Mouse (Mus musculus) gastrocnemius, postnatal 25 days (tissue): ENCODE results near the gene Kalrn. TPM values are rescaled to one million over a fixed set of nuclear protein-coding genes. Genes with fewer than 3 reads are reported as not detected.
A peak's percentile ranks its signal among the peaks of the same experiment; 100 is the strongest.
"Not testable (repeated sequence)": the region's sequence is repeated elsewhere in the genome, so short reads cannot be mapped to it uniquely, and the experiment has no call there.

Experiments used
- DNase-seq: peaks from one replicate; pipeline ENCODE4 v3.0.0; 2022
- total RNA-seq, 2 experiments: library from RNA; stranded (reverse); gene quantifications; 1 replicate in 1 of 2; 2 replicates in 1 of 2; pipeline ENCODE4 v1.2.3; 2021

Gene Kalrn
- total RNA-seq, 2 experiments from 2014 or later = 19.1 to 26.3 TPM

DNA sequence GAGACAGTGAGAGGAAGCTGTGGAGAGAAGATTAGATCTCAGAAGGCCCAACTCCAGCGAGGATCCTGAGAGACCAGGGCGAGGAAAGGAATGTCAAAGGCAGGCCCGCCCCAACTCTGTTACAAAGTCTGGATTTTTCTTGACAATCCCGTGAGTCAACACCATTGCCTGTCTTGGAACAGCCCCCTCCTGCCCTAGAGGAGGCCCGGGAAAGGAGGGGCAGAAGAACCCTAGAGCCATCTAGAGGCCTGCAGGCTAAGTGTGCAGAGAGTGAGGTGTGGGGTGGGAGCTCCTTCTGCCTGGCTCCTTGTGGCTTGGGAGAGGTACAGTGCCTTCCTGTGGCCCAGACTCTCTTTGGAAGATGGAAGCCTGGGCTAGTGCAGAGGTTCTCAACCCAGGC, 460.8 kb downstream of the Kalrn start:
- DNase-seq = peak; percentile 25

DNA sequence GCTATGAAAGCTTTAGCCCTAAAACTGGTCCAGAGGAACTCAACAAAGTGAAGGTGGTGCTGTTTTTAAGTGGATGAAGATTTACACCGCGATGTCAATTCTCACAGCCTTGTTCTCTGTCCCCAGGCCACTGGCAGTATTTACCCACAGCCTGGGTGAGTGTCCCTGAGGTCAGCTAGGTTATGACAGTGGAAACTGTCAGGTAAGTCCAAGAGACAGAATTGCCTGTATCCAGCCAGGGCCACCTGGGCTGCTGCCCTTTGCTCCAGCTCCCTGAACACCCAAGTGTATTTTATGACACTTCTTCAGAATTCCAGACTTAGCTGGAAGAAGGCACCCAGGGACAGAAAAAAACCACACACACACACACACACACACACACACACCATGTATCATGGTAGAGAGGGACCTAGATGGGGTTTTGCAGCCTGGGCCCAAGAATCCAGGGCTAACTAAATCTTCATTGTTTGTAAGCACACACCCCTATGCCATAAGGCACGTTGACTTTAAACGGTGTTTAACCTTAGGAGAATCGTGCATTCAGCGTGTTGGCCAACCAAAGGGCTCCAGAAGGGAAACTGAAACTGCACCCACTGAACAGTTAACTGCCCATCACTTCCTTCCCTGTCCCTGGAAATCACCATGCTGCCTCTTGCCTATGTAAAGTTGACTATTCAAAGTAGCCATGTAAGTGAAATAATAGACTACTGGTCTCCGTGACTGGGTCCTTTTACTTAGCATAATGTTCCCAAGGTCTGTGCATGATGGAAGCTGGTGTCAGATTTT, 462.3 kb downstream of the Kalrn start:
- DNase-seq = no peak

DNA sequence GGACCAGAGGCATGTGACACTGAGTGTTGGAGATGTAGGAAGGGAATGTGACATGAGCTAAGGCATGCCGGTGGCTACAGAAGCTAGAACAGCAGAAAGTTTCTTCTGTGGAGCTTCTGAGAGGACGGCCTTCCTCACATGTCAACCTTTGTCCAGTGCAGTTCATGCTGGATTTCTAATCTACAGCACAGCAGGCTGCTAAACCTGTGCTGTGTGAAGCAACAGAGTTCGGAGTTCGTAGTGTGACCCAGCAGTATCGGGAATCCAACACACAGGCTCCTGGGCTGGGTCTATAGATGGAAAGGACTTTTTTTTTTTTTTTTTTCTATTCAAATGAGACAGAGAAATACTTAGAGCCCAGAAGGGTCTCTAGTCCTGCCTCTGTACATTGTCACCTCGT, 468.9 kb downstream of the Kalrn start:
- DNase-seq = no peak

DNA sequence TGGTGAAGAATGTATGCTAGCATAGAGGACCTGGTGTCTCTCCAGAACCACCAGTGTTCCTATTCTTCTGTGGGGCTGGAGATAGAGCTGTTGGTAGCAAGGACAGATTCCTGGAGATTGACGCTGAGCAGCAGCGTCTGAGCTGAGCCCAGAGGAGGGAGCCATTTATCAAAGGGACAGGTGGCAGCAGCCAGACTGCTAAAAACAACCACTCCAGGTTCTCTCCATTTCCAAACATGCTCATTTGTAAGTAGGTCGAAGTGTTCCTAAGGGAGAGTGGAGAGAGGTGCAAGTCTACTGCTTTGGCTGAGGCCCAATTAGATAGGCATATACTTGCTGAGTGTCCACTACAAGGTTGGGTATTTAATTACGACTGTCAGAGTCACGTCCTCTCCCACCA, 470.6 kb downstream of the Kalrn start:
- DNase-seq = peak; percentile 16

DNA sequence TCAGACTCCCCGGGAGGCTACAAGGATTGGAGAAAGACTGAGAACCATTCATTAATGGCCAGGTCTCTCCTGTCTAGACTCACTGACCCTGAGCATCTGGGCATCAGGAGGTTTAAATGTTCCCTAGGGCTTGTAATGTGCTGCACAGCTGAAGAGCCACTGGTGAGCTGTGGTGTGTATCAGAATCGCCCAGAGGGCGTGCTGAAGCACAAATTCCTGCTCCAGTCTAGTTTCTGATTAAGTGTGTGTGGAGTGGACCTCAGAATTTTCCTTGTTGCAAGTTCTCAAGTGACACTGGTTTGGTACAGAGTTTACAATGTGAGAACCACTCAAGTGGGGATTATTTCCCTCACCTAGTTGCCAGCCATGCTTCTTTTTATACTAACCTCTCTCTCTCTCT, 473.5 kb downstream of the Kalrn start:
- no peak for DNase-seq

DNA sequence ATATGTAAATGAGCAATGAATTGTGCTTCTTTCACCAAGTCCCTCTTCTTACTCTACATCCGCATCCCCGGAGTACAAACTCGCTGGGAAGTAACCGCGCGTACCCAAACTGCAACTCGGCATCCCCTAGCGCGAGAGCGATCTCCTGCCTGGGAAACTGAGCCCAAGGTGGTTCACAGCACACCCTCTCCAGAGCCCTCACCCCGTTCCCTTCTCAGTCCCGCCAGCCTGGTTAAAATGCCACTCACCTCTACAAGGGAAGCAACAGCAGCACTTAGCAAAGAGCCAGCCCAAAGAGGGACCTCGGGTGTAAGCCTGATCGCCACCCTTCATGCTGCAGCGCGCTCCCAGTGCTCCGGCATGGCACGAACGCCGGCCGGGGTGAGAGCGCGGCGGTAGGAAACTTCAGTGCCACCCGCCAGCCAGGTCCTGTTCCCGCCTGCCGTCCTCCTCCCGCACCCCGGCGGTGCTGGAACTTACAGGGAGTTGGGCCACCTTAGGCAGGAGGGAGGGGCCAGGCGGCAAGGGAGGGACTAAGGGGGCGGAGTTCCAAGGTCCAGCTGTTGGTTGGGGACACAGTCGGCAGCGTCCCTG, 477.7 kb downstream of the Kalrn start:
- peak; percentile 87 for DNase-seq

DNA sequence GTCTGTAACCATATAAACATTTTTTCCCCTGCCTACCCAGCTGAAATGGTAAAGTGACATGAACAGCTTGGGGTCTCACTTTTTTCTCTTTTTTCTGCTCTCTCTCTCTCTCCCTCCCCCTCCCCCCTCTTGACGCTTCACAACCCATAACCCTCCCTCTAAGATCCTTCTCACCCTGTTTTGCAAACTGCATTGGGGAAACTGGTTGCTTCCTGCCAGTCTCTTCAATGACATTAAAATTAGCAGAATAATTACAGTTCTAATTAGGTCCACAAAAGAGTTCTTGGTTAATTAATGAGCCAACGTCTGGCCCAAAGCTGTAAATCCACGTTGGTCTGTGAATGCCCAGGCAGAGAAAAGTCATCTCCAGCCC, 478.3 kb downstream of the Kalrn start:
- no peak for DNase-seq

DNA sequence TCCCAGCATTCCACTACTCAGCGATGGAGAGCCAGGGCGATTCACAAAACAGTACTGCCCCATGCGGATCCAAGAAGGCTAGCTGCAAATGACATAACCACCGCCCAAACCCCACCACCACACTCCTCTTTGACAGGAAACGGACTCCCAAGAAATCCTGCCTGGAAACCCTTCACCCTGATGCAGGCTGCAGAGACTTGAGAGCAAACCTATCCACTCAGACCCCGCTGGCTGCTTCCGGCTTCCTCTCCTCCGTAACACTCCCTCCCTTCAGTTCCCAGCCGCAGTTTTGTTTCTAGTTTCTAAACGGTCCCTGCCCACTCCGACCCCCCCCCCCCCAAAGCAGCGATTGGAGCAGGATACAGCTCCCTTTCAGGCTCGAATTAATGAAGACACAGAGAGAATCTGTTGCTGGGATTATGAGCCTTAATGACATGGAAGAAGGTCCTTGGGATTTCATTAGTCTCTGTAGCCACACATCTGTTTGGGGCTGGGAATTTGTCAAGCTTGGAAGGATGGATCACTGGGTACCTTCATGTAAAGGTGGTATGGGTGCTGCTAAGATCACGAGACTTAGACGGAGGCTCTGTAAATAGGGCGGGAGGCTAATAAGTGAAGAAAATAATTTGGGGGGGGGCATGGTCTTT, 478.8 kb downstream of the Kalrn start:
- DNase-seq = peak; percentile 30

DNA sequence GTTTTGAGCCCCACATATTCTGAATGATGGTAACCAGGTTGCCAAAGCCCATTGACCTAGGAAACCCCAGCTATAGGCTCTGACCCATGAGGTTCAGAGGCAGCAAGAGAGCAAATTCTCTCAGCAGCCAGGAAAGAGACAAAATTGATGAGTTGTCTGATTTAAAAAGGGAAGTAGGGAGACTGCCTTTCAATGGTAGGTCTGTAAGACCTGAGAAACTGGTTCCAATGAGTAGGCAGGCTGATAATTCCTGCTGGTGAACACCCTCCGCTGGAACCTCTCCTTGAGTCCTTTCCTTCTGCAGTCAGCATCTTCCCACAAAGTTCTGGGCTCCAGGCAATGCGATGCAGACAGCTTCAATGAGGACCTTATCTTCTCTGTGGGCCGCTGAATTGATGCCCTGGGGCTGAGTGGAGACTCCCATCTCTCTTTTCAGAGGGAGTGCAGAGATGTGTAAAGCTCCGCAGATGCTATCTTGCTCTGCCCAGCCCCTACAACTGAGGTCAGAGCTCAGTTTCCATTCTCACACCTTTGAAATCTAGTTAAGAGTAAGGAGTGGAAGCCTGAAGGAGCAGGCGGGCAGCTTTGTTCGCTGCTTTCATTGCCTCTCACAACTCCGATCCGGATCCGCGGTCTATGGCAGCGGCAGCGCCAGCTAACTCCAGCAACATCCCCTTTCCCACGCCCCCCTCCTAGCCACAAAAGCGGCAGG, 479.4 kb downstream of the Kalrn start:
- DNase-seq = no peak

DNA sequence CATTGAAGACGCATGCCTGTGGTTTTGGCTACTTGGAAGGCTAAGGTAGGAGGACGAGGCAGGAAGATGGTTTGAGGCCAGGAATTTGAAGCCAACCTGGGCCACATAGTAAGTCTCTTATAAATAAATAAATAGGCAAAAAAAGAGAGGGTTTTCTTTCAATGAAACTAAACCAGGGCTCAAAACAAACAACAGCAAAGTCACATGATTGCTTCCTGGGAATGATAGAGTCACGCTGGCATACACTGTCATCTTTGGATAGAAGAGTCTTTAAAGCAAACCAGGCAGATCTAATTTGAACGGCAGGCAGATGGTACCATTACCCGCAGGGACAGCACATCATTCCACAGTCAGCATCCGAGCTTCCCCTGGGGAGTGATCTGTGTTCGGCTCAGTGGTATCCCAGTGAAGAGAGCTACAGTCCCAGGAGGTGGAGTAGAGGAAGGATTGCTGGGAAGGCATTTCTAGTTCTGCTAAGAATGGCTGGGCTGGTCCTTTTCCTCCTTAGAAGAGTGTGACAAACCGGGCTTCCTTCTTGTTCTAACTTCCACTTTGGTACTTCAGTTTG, 483.7 kb downstream of the Kalrn start:
- no peak for DNase-seq

DNA sequence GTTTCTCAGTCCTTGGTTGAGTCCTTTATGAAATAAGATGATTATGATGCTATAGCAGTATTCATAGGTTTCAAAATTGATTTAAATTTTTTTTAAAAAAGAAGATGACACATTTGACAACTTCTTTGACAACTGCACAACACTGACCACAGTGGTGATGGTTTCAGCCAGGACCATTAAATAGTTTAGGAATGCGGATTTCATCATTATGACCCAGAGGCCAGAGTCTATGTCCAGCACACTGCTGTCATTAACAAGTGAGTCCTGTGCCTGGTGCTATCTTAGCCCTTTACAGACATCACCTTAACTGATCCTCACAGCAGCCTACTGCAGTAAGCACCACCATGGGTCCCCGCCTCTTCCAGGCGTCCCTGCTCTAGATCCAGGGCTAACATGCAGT, 484.3 kb downstream of the Kalrn start:
- DNase-seq = no peak

DNA sequence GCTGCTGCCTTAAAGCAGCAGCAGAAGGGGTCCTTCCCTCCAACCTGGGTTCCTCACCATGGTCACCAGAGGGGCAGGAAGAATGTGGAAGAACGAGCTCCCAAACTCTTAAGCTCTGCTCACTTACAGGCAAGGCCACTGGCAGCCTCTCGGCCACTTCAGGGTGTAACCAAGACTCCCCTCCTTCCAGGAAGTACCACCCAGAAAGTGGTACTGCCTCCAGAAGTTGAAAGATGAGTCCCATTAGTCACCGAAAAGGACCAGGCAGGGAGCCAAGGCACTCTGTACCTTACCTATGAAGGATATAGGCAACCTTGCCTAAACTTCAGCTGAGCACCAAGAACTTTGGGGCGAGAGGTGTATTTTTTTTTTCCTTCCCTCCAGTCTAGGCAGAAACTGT, 485.0 kb downstream of the Kalrn start:
- DNase-seq = no peak

DNA sequence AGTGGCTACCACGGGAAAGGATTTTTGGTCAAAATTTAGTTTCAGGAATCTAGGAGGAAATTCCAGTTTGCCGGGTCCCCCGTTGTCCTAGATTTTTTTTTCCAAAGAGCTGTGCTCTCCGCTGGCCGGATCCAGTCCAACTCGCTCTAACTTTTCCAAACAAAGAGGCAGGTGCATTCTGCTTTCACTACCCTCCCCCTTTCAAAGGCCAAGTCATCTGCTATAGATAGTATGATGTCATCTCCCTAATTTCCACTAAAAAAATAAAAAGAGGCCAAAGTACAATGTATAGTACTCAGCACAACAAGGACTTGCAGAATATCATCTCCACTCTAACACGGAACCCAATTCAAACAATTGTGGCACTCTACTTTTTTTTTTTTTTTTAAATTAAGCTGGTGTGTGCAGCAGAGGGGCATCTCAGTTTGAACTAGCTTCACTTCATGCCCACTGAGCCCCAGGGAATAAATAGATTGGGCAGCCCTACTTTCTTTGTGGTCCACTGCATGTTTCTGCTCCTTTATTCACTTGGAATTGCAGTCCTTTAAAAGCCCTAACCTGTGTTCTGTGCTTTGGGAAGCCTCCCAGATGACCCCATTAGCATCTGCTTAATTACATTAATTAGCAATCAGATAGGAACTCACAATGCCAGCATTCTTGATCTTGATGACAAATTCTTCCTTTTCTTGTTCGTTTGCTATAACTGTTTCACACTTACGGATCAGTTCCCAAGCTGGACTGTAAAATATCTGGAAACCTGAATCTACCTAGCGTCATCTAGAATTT, 489.0 kb downstream of the Kalrn start:
- no peak for DNase-seq

DNA sequence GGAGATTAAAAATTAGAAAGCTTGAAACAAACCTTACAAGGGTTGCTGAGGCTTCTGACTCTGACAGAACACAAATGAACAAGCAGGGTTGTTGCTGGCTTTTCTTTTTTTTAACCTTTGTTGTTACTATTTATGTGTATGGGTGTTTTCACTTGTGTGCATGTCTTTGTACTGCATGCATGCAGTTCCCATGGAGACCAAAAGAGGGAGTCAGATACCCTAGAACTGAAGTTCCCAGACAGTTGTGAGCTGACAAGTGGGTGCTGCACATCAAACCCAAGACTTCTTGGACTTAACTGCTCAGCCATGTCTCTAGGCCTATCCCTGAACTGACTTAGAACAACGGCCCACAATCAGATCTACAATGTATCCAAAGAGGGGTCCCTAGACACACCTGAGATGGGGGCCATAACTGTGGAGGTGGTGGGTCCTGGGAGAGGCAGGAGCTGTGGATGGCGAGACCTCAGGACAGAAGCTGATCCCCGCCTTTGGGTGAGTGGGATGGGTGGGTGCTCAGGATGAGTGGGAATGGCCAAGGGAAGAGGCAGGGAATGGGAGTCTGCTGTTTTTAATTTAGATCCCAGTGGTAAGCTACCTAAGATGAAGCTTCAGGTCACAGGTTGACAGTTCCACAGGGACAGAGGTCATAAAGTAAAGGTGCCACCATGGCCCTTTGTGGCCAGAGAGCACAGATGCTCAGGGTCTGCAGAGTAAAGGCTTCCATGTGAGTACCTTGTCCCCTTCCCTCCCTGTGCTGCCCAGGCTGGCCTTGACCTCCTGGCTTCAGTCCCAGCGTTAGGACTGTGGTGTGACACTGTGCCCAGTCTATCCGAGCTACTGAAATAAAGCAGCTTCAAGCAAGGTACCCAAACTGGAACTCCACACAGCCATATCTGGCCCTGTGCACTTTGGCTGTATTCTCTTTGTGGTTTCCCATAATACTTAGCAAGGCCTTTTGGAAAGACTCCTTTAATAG, 490.6 kb downstream of the Kalrn start:
- DNase-seq = peak; percentile 22

DNA sequence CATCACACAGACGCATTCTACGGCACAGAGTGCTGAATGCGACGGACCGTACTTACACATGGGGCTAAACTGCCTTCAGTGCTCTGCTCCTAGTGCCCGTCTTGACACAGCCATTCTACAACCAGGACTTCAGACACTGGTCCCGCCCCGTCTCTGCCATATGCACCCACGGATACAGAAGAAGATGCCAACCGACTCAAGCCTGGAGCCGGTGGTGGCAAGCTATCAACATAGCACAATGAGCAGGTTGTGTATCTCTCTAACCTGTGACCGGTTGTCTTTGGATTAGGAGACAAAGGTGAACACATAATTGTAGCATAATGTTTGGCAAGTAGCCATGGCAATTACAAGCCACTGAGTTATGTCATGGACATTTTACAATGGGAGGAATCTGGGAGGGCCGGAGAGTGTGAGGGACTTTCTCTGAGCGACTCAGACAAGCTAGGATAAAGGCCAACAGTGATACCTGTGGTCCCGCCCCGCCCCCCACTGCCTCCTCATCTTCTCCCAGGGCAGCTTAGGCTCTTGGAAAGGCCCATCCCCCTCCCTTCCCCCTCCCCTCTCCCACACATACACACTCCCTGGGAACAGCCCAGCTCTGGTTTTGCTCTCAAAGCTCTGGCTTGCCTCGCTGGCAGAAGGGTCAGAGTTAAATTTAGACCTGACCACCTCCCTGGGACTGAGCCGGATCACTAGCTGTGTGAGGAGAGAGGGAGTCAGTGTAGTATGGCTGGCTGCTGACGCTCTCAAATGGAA, 491.5 kb downstream of the Kalrn start:
- peak; percentile 76 for DNase-seq

DNA sequence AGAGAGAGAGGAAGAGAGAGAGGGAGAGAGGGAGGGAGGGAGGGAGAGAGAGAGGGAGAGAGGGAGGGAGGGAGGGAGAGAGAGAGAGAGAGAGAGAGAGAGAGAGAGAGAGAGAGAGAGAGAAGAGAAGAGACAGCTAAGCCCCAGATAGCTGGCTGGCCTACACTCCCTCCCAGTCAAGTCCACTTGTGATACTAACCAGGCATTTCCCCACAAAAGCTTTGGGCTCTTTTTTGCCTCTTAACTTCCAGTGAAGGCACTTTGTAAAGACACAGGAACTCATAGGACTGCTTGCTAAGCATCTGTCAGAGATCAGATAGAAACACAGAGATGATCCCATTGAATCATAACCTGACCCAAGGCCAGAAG, 492.0 kb downstream of the Kalrn start:
- not testable (repeated sequence) for DNase-seq

DNA sequence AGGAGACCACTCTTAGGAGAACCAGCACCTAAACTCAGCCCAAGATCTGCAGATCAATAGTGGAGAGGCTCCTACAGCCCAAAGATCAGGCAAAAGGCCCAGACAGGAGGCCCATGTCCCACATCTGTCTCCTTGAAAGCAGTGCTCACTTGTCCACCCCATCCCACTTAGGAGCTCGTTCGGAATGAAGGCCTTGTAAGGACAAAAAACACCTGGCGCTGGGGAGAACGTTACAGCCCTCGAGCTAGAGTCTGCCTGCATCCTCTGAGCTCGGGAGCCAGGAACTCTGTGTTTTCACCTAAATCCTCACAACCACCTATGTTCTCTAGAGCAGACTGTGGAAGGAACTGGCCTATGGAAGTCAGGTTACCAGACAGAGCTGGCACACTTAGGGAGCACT, 492.5 kb downstream of the Kalrn start:
- no peak for DNase-seq

DNA sequence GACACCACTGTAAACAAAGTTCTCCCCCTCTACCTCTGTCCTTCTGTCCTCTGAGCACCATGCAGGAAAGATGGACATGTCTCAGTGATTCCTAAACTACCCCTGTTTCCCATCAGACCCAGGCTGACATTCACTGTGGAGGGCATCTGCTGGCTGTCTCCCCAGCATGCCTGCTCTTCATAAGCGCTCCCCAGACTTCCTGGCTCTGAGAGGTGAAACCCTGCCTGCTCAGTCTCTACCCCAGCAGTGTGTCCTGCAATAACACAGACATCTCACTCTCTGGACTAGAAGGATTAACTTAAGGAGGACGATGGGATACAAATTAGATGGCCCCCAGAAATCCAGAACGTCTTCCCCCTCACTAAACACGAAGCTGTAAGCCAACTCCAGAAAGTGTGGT, 493.8 kb downstream of the Kalrn start:
- DNase-seq = peak; percentile 33

DNA sequence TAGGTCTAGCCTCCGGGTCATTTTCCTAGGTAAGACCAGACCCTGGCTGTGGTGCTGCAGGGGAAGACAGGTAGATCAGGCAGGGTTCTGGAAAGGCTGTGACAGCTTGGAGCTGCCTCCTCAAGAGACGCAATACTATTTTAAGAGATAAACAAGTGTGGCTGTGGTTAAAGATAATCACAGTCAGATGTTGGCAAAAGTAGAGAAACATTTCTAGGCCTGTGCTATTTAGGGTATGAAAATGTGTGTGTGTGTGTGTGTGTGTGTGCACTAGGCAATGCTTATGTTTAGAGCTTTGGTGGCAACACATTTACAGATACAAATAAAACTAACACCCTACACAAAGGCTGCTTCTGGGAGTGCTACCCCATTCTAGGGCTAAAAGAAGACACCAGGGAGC, 494.6 kb downstream of the Kalrn start:
- no peak for DNase-seq

DNA sequence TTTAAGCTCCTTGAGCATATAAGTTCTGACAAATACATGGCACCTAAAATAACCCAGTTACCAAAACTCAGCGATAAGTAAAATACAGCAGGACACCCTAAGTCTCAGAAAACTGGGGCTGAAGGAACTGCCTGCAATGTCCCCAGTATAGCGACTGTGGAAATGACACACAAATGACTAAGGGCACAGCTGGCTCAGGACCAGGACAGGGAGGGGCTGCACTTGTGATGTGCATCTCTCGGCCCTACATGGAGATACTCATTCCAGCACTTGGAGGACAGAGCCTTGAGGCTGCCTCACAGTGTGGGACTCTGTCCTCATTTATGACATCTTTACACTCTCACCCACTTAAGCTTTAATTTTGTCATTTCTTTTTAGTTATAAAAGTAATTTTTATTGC, 497.2 kb downstream of the Kalrn start:
- DNase-seq = no peak
